Mouse (Mus musculus) kidney, adult 18-20 months (tissue): Measurements from ENCODE around the gene Coro2b.
A peak's percentile ranks its signal among the peaks of the same experiment; 100 is the strongest.

Source experiments
- DNase-seq: peaks from one replicate; pipeline ENCODE4 v3.0.0; 2021

Gene Coro2b

DNA sequence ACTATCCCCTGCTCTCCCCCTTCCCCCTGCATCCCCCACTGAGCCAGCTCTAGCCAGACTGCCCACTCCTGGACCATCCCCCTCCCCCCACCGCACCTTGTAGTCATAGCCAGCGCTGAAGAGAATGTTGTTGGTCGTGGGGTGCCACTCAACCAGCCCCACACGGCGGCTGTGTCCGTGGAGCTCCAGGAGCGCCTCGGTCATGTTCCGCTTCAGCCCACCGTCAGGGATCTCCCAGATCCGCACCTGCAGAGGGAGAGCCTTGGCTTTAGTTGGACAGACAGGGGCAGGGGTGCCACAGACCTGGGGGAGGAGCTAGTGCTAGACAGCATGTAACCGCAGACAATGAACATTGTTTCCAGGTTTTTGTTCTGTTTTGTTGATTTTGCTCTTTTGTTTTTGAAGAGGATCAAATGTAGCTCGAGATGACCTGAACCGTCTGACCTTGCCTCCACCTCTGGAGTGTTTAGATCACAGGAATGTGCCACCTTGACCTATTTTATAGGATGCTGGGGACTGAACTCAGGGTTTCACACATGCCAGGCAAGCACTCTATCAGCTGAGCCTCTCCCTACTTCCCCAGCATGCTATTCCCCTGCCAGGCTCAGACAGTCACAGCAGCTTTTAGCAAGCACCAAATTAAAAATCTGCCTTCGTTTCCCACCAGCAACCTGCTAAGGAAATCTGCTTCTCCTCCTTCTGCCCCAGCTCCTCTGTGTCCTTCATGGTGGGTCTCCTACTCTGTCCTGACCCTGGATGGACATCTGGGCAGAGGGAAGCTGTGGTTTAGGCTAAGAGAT, 104.4 kb downstream of the Coro2b start:
- DNase-seq: no peak

DNA sequence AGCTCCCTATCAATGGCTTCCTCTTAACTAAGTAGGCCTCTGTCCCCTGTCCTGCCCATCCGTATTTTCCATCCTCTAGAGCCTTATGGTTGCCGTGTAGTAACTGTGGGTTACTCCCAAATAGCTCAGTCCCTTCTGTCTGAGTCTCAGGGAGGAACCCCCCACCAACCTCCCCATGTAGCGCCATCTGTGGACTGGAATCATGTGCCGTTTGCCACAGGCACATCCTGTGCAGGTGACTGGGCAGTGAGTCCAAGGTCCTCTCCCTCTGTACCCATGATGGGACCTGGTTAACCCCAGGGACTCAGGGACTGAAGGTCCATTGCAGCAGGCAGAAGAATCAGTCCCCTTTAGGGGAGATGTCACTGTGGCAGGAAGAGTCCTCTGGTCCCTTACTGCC, 106.1 kb downstream of the Coro2b start:
- no peak for DNase-seq

DNA sequence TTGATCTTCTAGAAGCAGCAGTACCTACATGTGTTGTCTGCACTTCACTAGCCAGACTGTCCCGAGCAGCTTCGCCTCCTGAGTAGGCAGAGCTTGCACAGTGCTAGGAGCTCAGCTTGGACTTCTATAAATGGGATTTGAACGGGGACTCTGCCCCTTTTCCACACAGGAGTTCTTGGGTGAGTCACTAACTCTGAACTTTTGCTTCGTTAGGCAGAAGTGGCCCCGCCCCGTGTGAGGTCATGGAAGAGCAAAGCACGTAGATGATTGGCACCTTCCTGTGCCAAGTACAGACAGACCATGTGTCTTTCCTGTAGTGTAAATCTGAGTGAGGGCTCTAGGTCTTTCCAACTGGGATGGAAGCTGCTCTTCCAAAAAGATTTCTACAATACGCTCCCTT, 109.8 kb downstream of the Coro2b start:
- peak; percentile 56 for DNase-seq

DNA sequence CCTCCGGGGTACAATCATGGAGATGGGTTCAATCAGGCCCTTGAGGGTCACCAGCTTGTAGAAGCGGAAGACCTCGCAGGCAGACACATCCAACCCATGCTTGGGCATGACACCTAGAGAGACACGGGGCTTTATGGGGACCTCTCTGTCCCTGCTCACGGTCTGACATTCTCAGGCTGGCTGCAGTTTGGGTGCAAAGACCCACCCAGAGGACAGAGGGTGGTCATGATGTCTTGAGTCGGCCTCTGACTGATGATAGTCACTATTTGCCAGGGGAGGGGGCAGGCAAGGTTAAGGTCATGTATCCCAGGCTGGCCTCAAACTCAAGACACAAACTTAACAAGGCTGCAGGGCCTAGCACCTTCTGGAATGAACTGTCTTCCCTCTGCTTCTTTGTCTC, 110.3 kb downstream of the Coro2b start:
- no peak for DNase-seq

DNA sequence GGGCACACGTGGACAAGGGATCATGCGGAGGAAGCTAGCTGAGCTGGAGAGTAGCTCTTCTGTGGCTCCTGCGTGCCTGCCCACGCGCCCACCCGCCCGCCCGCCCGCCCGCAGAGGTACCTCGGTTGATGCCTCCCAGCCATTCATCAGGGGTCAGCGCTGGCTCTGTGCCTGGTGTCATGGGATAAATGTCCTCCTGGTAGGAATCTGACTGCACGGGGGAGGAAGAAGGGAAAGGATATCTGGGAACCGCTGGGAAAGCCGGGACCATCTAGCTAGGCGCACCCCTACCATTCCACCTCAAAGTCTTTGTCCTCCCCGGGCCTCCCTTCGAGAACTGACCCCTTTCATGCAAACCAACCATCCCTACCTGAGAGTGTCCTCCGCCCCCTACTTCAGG, 110.8 kb downstream of the Coro2b start:
- DNase-seq: no peak

DNA sequence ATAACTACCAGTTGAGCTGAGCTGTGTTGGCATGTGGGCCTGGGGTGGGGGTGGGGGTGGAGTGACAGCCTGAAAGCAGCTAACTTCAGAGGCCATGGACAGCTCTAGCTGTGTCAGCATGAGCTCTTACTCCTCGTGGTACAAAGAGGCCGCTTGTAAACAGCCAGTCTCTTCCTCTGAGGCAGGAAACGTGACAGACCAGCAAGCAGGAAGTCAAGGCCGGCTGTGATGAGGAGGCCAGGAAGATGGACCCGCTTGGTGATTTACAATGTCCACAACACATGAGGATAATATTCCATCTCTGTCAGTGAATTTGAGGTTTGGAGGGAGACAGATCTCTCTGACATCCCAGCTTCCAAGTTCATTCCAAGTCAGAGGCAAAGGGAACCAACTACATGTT, 111.6 kb downstream of the Coro2b start:
- no peak for DNase-seq

DNA sequence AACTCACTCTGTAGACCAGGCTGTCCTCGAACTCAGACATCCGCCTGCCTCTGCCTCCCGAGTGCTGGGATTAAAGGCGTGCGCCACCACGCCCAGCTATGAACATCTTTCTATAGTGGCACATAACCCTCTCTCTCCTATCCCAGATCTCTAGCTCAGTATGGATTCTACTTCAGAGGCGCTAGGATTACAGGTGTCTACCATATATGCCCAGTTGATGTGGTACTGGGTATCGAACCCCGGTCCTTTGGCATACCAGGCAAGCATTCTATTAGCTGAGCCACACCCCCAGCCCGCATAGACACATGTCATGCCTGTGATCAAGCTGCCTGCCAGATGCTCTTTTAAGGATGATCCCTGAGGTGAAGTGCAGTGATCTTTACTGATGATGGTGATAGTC, 113.0 kb downstream of the Coro2b start:
- no peak for DNase-seq

DNA sequence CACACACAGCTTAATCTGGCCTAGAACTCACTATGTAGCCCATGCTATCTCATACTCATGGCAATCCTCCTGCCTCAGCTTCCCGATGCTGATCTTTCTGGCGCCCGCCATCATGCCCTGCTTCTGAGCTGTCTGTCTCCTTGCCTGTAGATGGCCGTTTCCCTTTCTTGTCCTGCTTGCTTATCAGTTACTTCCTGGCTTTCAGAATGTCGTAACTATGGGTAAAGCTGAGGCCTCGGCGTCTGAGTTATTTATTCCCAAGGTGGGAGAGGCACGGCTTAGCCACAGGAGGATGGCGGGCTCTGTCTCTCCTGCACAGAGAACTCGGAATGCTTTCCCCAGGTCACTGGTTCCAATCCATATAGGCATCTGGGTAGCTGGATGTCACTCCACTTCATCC, 113.9 kb downstream of the Coro2b start:
- DNase-seq: no peak

DNA sequence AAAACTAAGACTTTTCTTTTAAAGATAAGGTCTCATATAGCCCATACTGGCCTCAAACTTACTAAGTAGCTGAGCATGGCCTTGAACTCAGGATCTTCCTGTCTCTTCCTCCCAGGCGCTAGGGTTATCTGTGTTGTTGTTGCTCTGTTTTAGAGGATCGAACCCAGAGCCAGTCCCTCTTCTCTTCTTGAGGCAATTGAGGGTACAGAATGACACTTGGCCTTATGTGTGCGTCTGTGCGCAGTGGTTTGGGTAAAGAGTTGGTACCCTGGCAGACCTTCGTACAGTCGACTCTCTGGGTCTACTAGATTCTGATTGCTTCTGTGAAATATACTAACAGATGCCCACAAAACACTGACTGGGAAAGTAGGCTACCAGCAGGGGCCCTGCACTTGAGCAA, 114.9 kb downstream of the Coro2b start:
- no peak for DNase-seq

DNA sequence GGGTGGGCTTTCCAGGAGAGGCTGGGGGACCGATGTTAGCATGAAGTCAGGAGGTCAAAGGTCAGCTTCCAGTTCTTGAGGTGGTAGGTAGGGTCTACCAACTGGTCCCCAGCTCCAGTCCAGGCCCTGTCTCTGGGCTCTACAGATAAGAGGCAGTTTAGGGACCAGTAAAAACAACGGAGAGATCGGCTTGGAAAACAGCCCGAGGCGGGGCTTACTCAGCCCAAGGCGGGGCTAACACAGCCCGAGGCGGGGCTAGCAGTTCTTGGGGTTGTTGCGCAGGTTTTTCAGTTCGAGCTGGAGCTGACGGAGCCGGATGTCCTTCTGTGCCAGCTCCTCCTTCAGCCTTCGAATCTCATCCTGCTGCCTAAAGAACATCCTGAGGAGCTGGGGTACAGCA, 115.8 kb downstream of the Coro2b start:
- DNase-seq: peak; percentile 90

DNA sequence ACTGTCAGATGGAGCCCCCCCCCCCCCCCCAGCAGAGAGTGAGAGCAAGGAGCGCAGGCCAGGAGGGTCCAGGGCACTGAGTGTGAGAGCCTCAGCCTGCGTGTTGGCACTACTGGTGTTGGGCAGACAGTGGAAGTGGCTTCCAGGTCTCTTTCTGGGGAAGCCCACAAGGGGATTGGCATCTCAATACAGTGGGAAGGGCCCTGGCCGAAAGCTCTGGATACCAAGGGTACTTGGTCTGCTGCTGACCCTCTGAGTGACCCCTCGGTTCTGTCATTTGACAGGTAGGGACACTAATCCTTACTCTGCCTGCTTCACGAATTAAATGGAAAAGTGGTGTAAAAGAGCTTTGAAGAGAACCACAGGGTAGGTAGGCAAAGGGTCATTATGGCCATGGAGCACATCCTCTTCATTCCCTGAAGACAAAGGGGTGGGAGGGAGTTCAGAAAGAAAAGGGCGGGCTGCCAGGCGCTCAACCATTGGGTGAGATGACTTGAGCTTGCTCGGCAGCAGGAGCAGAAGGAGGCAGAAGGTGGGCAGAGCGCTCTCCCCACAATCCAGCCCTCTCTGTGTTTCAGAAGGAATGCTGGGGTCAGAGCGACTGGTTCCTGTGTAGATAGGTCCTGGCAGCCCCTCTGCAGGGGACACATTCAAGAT, 116.5 kb downstream of the Coro2b start:
- DNase-seq: no peak

DNA sequence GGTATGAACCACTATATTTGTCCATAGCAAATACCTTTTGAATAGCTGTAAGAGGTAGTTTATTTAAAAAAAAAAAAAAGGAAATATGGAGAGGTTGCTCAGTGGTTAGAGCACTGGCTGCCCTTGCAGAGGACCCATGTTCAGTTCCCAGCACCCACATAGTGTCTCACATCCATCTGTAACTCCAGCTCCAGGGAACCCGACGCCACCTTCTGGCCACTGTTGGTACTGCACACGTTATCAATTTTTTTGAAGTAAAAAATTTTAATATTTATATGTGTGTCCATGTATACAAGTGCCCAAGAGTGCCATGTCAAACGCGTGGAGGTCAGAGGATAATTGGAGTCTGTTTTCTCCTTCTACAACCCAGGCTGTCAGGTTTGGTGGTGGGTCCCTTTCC, 118.1 kb downstream of the Coro2b start:
- DNase-seq: no peak

DNA sequence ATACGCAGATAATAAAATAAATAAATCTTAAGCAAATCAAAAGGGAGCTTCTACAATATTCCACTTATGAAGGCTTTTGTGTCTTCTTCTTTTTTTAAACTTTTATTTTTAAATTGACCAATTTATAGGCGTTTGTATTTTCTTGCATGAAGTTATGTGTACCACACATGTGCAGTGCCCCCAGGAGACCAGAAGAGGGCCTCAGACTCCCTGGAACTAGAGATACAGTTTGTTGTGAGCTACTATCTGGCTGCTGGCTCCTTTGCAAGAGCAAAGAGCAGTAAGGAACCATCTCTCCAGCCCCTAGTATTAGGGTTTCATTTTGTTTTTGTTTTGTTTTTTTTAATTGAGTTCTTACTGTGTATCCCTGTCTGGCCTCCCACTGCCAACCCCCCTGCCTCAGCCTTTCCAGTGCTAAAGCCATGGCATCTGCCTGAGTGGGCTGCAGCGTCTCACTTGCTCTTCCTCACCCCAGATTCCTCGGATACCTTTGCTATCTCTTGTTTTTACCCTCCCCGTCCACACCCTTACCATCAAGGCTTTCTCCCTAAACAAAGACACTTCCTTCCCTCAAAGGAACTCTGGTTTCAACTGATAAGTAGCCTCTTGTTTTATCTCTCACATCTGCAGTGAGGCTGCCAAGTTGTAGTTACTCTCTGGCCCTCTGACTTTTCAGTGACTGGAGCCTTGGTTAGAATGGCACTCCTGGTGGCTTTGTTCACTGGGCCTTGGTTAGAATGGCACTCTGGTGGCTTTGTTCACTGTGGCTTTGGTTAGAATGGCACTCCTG, 129.3 kb downstream of the Coro2b start:
- no peak for DNase-seq

DNA sequence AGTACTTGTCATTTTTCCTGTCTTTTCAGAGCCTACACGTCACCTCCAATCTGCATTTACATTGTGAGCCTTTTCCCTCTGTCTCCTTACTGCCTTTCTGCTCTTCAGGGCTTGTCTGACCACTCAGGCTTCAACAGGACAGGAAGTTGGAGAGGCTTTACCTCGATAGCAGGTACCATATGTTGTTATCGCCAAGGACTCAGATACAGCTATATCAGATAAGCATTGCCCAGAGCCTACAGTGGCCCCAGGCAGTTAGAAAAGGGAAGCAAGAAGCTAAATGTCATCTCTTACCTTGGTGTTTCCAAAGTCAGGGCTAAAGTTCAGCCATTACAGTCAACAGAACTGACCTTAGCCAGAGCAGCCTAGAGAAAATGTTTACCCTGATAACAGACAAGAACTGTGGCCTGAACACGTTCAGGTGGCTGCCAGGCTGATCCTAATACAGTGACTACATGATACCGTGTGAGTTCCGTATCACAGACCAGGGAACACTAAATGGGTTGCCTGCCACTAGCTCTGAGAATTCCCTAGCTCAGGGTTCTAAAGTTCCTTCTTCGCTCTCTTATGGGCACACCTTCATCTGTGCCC, 130.3 kb downstream of the Coro2b start:
- DNase-seq: no peak

DNA sequence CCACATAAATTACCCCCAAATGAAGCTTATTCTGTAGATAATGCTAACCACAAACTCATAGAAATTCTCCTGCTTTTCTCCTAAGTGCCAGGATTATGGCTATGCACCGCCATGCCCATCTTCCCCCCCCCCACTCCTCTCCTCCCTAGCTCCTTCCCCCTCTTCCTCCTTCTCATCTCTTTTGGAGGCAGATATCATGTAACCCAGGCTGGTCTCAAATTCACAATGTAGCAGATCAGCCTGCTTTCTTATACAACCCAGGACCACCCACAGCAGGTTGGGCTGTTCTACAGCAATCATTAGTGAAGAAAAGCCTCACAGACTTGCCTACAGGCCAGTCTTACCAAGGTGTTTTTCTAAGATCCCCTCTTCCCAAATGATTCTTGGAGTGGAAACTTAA, 135.3 kb downstream of the Coro2b start:
- DNase-seq: no peak

DNA sequence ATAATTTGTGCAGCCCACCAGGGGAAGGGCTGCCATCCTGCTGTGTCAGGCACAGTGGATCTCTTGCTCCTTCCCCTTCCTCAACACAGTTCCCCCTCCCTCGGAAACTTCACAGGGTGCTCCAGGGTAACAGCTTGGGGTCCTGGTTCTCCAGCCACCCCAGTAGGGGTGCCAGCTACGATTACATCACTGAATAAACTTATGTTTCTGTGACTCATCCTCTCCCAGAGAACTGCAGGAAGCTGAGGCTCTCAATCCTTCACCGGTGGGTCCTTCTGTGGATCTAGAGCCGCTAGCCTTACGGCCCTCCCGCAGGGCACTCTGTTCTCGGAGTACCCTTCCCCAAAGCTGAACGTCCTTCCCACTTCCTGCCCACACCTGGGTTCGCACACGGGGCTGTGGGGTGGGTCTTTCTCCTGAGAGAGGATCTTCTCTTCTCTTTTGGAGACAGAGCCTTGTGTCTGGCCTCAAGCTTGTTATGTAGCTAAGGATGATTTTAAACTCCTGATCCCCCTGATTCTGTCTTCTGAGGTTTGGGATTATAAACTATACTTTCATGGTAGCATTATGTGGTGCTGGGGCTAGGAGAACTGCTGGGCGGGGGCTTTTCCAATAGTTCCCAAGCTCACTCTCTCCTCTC, 136.2 kb downstream of the Coro2b start:
- no peak for DNase-seq

DNA sequence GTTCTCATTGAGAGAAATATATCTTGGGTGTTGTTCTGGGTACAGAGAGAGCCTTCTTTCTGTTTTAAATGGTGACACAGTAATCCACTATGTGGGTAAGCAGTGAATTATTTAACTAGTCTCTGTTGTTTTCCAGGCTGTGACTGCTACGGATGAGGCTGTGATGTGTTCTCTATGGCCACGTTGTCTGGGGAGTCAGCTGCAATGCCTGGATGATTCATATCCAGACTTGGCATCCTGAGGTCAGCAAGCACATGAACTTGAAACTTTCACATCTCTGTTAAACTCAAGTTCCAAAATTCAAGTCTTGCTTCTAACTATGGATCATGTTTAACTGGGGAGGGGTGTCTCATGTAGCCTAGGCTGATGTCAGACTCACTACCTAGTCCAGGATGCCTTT, 142.7 kb downstream of the Coro2b start:
- no peak for DNase-seq

DNA sequence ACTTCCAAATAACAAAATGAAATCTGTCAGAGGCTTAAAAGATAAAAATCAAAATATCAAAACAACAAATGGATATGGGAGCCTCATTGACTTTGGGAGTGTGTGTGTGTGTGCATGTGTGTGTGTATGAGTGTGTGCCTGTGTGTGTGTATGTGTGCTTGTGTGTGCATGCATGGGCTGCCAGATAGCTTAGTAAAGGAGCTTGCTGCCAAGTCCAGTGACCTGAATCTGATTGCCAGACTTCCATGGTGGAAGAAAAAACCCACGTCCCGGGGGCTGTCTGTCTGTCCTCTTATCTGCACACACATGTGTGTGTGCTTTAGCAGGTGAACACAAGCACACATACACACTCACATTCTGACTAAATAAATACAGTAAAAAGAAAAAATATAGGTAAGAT, 143.3 kb downstream of the Coro2b start:
- DNase-seq: no peak

DNA sequence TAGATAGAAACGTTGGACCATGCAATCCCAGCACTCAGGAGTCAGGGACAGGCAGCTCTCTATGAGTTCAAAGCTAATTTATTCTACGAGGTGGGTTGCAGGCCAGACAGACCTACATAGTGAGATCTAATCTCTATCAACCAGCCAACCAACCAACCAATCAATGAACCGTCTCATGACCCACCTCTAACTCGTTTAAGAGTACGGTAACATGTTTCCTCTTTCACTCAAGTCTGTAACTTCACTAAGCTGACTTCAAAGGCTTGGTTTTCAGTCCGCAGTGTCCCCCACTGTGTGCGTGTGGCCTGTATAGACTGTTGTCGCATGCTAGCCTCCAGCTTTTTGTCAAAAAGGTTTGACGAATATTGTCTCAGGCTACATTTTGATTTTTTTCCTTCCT, 147.1 kb downstream of the Coro2b start:
- DNase-seq: no peak

DNA sequence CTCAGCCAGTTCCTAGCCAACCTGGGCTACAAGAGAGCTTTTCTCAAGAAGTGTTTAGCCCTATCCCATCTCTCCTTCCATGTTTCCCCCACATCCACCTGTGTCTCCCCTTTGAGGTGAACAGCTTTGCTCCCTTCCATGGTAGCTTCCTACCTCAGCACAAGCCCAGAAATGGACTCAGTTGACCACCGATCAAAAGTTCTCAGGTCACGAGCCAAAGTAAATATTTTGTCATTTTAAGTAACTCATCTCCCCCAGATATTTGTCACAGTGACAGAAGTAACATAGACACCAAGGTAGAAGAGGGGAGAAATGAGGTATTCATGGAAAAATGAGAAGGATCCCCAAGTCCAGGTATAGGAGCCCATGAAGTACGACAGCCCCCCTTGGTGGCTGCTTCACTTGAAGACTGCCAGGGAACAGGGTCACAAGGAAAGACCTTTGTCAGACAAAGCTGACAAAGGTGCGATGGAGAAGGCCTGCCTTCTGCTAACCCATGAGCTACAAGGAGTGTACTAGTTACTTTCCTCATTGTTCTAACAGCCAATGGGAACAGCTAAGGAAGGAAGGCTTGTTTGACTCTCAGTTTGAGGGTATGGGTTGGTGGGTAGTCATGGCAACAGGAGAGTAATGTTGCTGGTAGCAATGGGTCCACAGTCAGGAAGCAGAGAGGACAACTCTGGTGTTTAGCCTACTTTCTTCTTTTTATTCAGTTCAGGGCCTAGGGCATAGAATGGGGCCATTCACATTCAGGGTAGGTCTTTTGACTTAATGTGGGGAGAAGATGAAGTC, 150.9 kb downstream of the Coro2b start:
- DNase-seq: no peak

DNA sequence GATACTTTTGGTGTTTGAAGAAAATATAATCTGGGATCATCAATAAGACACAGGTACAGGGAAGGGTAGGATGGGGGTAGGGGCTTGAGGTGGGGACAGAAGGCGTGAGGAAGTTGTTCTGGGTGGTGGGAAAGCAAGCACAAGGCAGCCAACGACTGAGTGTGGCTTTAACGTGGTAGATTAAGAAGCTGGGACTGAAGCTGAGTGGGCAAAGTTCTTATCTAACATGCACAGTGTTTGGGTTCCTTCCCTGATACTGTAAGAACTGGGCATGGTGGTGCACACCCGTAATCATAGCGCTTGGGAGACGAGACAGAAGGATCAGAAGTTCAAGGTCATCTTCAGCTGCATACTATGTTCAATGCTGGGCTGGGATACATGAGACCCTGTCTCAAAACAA, 151.8 kb downstream of the Coro2b start:
- no peak for DNase-seq

DNA sequence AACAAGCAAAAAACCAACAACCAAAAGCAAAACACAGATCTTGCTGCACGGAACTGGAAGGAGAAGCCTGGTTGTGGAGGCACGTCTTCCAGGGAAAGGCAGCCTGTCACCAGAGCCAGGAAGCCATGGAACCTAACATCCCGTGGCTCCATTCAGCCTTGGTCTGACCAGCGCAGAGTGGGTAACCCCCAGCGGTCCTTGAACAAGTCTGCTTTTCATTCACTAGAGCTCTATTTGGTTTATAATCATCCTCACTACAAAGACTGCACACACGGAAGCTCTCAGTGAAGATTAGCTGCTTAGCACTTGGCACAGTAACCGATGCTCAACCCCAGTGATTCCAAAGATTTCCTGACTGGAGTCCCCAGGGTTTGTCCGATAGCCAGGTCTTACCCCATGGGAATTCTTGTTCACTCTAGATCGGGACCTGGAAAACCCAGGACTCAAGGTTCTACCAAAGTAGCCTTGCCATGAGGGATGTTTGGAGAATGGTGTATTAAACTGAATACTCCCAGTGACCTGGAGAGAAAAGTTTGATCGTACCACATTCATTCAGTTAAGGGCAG, 154.2 kb downstream of the Coro2b start:
- DNase-seq: no peak
